Mouse (Mus musculus) lung, adult 2 months (tissue): ENCODE results near the gene Gm10447.
A peak's percentile ranks its signal among the peaks of the same experiment; 100 is the strongest.

Experiments
- CTCF ChIP-seq: fragments of 200-500 bp; IDR thresholded peaks from 2 replicates; pipeline ENCODE4 v1.5.1; 2011; ENCODE audit warnings: mild to moderate bottlenecking, low read length, control low read depth; ENCODE audit not compliant: insufficient read depth
- POLR2A ChIP-seq: fragments of 200-500 bp; IDR thresholded peaks from 2 replicates; pipeline ENCODE4 v1.6.1; 2011; ENCODE audit warnings: low read depth, mild to moderate bottlenecking, control low read depth, low read length, borderline replicate concordance; ENCODE audit errors: extremely low read depth

GRCm38 (mm10) chr11:53411738-53412137, 45.2 kb downstream of the Gm10447 start:
- TF ChIP-seq CTCF (0 out of 2 replicates have a peak, but pooled peaks have one; percentile 15), POLR2A (no peak)
